Mouse (Mus musculus) cortical plate, adult 2 months (tissue): ENCODE measurements around the gene Shisa3.

Experiments
- CTCF ChIP-seq: fragments of 200-500 bp; IDR thresholded peaks from 2 replicates; pipeline ENCODE4 v1.5.1; 2011; ENCODE audit warnings: mild to moderate bottlenecking, control low read depth, low read length; ENCODE audit not compliant: insufficient read depth; ENCODE audit errors: extremely low read depth
- POLR2A ChIP-seq: fragments of 200-500 bp; IDR thresholded peaks from 2 replicates; pipeline ENCODE4 v1.6.1; 2011; ENCODE audit warnings: mild to moderate bottlenecking, low read length, control low read depth; ENCODE audit not compliant: insufficient read depth; ENCODE audit errors: extremely low read depth

- TF ChIP-seq CTCF (no peak), POLR2A (no peak)
Measured at GRCm38 (mm10) chr5:67669436-67669896, 61.8 kb downstream of the Shisa3 start.
